Mouse (Mus musculus) heart, adult 8-10 months (tissue): ENCODE data around the gene Tlcd1. TPM values are rescaled to one million over a fixed set of nuclear protein-coding genes. Genes with fewer than 3 reads are reported as not detected.

ENCODE experiments used
- DNase-seq: peaks from one replicate; pipeline ENCODE4 v3.0.0; 2022; ENCODE audit warnings: low spot score
- microRNA-seq: library from miRNA; unstranded; fragments of <30 nt; microRNA quantifications from one replicate; pipeline ENCODE4 v1.2.0, GENCODE M21; 2022
- total RNA-seq, 4 experiments: library from RNA; stranded (reverse); gene quantifications; 2 replicates each; pipeline ENCODE4 v1.2.4; 2022

Tlcd1 gene
- total RNA-seq, 4 experiments from 2014 or later, result 2.9 to 7.1 (median 5.0) TPM

DNA sequence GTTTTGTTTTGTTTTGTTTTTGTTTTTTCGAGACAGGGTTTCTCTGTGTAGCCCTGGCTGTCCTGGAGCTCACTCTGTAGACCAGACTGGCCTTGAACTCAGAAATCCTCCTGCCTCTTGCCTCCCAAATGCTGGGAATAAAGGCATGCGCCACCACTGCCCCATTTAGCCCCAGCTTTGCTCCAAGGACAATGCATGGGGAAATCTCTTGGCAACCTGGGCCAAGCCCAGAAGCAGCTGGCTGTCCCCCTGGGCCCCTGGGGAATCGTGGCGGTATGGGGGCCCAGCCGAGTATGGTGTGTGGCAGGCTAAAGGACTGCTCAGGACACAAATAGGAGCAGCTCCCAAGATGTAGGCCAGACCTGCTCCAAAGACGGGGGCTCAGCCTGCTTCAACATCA, 27.8 kb downstream of the Tlcd1 start:
- DNase-seq, result no peak

GRCm38 (mm10) chr11:78205361-78206206, 29.1 kb downstream of the Tlcd1 start:
- DNase-seq, result no peak

DNA sequence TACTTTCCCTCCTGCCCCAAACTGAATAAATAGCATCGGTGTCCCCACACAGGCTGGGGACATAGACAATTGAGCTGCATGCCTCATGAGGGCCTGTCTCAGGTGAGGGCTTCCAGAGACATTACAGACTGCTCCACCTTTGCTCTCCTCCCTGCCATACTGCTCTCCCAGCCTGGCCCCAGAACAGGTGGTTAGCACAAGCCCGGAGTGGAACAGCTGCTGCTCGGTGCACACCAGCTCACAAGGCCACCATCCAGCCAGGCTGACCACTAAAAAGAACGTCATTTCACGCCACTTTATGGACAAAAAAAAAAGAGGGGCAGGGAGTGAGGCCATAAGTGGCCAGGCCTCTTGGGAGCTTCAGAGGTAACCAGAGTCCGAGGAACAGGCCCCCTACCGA, 30.7 kb downstream of the Tlcd1 start:
- no peak for DNase-seq

DNA sequence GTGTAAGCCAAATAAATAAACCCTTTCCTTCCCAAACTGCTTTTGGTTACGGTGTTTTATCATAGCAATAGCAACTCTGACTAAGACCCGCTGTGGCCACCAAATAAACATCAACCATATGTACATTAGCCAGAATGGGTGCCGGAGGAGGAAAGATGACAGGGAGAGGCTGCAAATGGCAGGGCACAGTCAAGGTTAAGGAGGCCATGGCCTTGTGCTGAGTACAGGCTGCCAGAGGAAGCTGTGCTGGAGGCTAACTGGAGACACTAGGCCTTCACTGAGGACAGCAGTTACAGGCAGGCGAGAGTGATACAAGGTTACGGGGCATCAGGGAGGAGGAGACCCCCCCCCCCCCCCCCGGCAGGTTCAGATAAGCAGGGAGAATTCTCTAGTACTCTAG, 33.4 kb downstream of the Tlcd1 start:
- no peak for DNase-seq

- DNase-seq, result no peak
Observed at GRCm38 (mm10) chr11:78210615-78211014, 34.1 kb downstream of the Tlcd1 start.

DNA sequence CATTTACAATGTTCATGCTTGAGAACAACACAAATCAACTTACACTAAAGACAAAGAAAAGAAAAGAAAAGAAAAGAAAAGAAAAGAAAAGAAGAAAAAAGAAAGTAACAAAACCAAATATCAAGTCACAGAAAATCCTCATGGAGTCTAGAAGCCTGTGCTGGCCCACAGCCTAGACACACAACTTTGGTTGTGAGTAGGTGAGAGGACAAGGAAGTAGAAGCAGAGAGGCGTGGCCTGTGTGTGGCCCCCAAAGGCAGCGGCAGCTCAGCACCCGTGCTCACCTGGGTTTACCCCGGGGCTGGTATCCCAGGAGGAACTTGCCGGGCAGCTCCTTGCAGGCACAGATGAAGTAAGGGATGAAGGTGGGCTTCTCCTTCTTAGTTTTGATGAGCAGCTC, 35.0 kb downstream of the Tlcd1 start:
- DNase-seq, result no peak

DNA sequence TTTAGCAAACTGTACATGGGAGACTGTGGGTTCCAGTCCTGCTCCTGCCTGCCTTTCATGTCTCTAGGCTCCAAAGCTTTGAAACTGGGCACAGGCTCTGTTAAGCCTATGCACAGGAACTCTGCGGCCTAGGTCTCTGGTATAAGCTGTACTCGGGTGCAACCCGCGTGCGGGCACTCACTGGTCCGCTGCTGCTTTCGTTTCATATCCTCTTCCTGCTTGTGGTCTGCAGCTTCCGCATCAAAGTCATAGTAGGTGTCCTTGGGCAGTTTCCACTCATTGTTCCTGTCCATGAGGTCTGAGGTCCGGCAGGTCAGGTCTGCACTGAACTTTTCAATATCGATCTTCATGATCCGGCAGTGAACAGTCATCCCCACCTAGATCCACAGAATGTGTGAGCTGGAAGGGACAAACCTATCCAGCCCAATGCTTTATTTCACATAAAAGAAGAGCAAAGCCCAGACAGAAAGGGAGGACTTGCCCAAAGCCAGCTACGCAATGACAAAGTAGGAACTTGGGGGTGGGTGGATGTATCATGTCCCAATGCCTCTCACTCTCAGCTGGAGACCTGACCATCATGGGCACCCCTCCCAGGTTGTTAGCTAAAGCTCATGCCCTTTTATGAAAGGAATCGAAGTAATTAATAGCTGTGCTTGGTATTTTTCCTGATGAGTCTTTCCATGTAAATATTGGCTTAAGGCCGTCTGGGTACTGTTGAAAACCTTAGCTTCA, 36.7 kb downstream of the Tlcd1 start:
- DNase-seq, result peak; percentile 17

GRCm38 (mm10) chr11:78215709-78216317, 39.3 kb downstream of the Tlcd1 start:
- no peak for DNase-seq

GRCm38 (mm10) chr11:78223586-78223985, 47.1 kb downstream of the Tlcd1 start:
- no peak for DNase-seq

Small RNA genes within 50 kb of the gene (microRNA-seq; reads per million reads assigned to microRNA genes)
- gene Mir7653, result 0.84 reads per million

Other genes starting within 250 kb of the Tlcd1 start
- gene Sez6, start 245.9 kb upstream of the Tlcd1 start, total RNA-seq, result under 1 TPM; 0.19 to 0.84 (median 0.52) TPM
- 10 to 100 TPM; 24.8 to 27.5 (median 26.0) TPM for gene Phf12, start 194.0 kb upstream of the Tlcd1 start, total RNA-seq
- gene Dhrs13, start 144.4 kb upstream of the Tlcd1 start, total RNA-seq, result 1 to 10 TPM; 2.8 to 5.1 (median 4.2) TPM
- gene Flot2, start 138.8 kb upstream of the Tlcd1 start, total RNA-seq, result 10 to 100 TPM; 53.5 to 62.6 (median 56.4) TPM
- gene Eral1, start 96.3 kb upstream of the Tlcd1 start, total RNA-seq, result 10 to 100 TPM; 25.9 to 31.5 (median 28.5) TPM
- gene Fam222b, start 82.1 kb upstream of the Tlcd1 start, total RNA-seq, result 10 to 100 TPM; 10.1 to 14.1 (median 12.5) TPM
- 1 to 10 TPM; 3.4 to 4.3 (median 3.7) TPM for gene Traf4, start 11.1 kb upstream of the Tlcd1 start, total RNA-seq
- 1 to 10 TPM; 2.0 to 3.2 (median 2.3) TPM for gene Nek8, start within 50 bp of the Tlcd1 start, total RNA-seq
- 100 to 1,000 TPM; 760 to 870 (median 833) TPM for gene Rpl23a, start 6.9 kb downstream of the Tlcd1 start, total RNA-seq
- gene Rab34, start 11.7 kb downstream of the Tlcd1 start, total RNA-seq, result 1 to 10 TPM; 6.8 to 8.7 (median 8.1) TPM
- gene Proca1, start 16.7 kb downstream of the Tlcd1 start, total RNA-seq, result 1 to 10 TPM in 2 of 4 experiments, under 1 TPM in 2; 0.62 to 1.6 (median 0.98) TPM
- 10 to 100 TPM; 49.8 to 58.7 (median 53.6) TPM for gene Sdf2, start 69.0 kb downstream of the Tlcd1 start, total RNA-seq
- gene Supt6, start 69.3 kb downstream of the Tlcd1 start, total RNA-seq, result 10 to 100 TPM; 32.6 to 33.8 (median 32.7) TPM
- gene 2610507B11Rik, start 85.0 kb downstream of the Tlcd1 start, total RNA-seq, result 100 to 1,000 TPM; 201 to 242 (median 210) TPM
- gene BC030499, start 114.1 kb downstream of the Tlcd1 start, total RNA-seq, result 1 to 10 TPM in 1 of 4 experiments, under 1 TPM in 3; 0.38 to 1.3 (median 0.61) TPM
- gene Spag5, start 124.8 kb downstream of the Tlcd1 start, total RNA-seq, result under 1 TPM; 0.31 to 0.57 (median 0.46) TPM
- gene Aldoc, start 146.3 kb downstream of the Tlcd1 start, total RNA-seq, result 1 to 10 TPM in 3 of 4 experiments, under 1 TPM in 1; 0.75 to 1.8 (median 1.3) TPM
- gene Pigs, start 151.7 kb downstream of the Tlcd1 start, total RNA-seq, result 10 to 100 TPM; 24.6 to 27.1 (median 25.1) TPM
- gene Unc119, start 166.8 kb downstream of the Tlcd1 start, total RNA-seq, result 1 to 10 TPM; 3.5 to 6.8 (median 4.8) TPM
- not detected for gene Foxn1, start 209.8 kb downstream of the Tlcd1 start, total RNA-seq
- gene Slc13a2, start 245.5 kb downstream of the Tlcd1 start, total RNA-seq, result not detected